Mouse (Mus musculus): ENCODE measurements around the gene Jmjd7. TPM values are rescaled to one million over a fixed set of nuclear protein-coding genes. Genes with fewer than 3 reads are reported as not detected.

Jmjd7 gene
- polyA plus RNA-seq, 1 experiment from 2014 or later: 19.5 TPM

- no peaks in the 10 kb centered on the region for H3K9me3 ChIP-seq
- no peak overlapping the region for H3K4me2 ChIP-seq
- ATAC-seq (ENCODE audit: low FRiP score, low read depth): no peak
- H3K27me3 ChIP-seq: no peaks in the 10 kb centered on the region
- H3K9ac ChIP-seq: no peak overlapping the region
- H3K4me1 ChIP-seq (replicated peaks): no peaks in the 10 kb centered on the region
- H3K4me3 ChIP-seq: no peak overlapping the region
- no peak overlapping the region for H3K27ac ChIP-seq (replicated peaks)
- 98% methylated on average over 2 of the region's 2 CpGs for WGBS
- H3K36me3 ChIP-seq: peaks cover 41% of the 10 kb centered on the region
Measured at GRCm38 (mm10) chr2:120013831-120014486, 13.3 kb upstream of the Jmjd7 start.

DNA sequence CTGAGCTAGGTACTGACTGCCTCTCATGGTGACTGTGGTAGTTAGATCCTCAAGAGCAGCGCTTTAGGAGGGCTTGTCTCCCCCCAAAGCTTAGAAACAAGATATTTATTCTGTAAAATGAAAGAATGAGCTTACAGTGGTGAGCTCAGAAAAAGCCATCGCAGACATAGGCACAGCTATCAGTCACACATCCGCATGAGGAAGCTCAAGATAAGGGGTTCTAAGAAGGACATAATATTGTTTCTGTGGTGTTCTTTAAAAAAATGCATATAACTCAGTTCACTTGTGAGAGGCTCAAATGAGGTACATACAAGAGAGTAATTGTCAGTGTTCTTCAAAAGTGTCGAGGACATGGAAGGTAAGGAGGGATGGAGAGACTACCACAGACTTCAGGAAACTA, 11.4 kb upstream of the Jmjd7 start:
- no peaks in the 10 kb centered on the region for H3K4me1 ChIP-seq (replicated peaks)
- no peaks in the 10 kb centered on the region for H3K27me3 ChIP-seq
- ATAC-seq (ENCODE audit: low FRiP score, low read depth): no peak
- H3K4me3 ChIP-seq: no peak overlapping the region
- H3K9me3 ChIP-seq: no peaks in the 10 kb centered on the region
- H3K9ac ChIP-seq: no peak overlapping the region
- 95% methylated on average over 4 of the region's 4 CpGs for WGBS
- H3K36me3 ChIP-seq: peaks cover 59% of the 10 kb centered on the region
- H3K27ac ChIP-seq (replicated peaks): no peak overlapping the region
- H3K4me2 ChIP-seq: no peak overlapping the region

DNA sequence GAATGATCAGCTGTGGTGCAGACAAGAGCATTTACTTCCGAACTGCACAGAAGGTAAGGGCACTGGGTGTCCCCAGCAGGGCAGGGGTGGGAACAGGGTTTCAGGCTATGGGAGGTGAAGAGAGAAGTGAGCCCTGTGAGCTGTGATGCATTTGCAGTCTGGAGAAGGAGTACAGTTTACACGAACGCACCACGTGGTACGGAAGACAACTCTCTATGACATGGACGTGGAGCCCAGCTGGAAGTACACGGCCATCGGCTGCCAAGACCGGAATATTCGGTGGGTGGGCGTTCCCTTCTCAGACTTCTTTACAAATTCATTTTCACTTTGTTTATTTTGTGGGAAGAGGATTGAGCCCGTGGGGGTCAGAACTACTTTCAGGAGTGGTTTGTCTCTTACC, 9.7 kb upstream of the Jmjd7 start:
- Histone ChIP-seq H3K4me1 (replicated peaks) (no peaks in the 10 kb centered on the region), H3K4me2 (no peak overlapping the region), H3K4me3 (no peak overlapping the region), H3K27me3 (no peaks in the 10 kb centered on the region), H3K36me3 (peaks cover 74% of the 10 kb centered on the region), H3K27ac (replicated peaks) (no peak overlapping the region), H3K9me3 (no peaks in the 10 kb centered on the region), H3K9ac (no peak overlapping the region)
- WGBS: 91% methylated on average over 12 of the region's 12 CpGs
- ATAC-seq (ENCODE audit: low FRiP score, low read depth): no peak

DNA sequence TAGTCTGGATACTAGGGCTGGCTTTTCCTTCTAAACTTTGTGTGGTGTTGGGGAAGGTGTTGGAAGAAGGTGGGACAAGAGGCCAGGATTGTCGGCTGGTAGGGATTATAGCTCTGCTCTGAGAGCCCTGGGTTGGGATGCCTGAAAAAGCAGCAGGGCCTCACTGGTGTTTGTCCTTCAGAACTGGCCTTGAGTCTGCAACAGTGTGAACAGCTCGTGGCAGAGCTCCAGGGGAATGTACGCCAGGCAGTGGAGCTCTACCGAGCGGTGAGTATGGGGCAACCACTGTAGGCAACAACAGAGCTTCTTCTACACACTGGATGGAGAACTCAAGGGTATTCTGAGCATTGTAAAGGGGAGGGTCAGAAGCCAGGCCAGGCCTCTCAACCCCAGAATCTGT, 2.9 kb upstream of the Jmjd7 start:
- no peak overlapping the region for H3K27ac ChIP-seq (replicated peaks)

DNA sequence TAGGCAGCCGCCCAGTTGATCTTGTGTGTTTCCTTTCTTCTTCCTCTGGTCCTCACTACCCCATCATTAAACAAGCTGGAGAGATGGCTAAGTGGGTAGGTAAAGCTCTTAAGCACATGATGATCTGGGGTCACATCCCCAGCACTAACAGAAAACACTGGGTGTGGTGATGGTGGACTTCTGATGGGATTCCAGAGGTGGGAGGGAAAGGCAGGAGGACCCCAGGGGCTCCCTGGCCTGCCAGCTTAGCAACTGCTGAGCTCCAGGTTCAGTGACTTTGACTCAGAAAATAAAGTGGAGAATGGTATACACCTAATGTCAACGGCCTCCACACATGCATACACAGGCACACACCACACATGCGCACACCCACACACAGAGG, 658 bp downstream of the Jmjd7 start:
- peak overlapping the region; percentile 76 for H3K4me3 ChIP-seq

More for the DNA sequence above, 2.9 kb upstream of the Jmjd7 start:
- no peaks in the 10 kb centered on the region for H3K9me3 ChIP-seq
- peaks cover 59% of the 10 kb centered on the region for H3K36me3 ChIP-seq
- no peaks in the 10 kb centered on the region for H3K27me3 ChIP-seq
- ATAC-seq (ENCODE audit: low FRiP score, low read depth): no peak
- 89% methylated on average over 5 of the region's 5 CpGs for WGBS
- no peak overlapping the region for H3K4me3 ChIP-seq
- peaks cover 17% of the 10 kb centered on the region for H3K4me1 ChIP-seq (replicated peaks)
- H3K9ac ChIP-seq: no peak overlapping the region
- no peak overlapping the region for H3K4me2 ChIP-seq

GRCm38 (mm10) chr2:120030380-120030779, 3.1 kb downstream of the Jmjd7 start:
- Histone ChIP-seq H3K27ac (replicated peaks) (no peak overlapping the region), H3K9me3 (no peaks in the 10 kb centered on the region), H3K36me3 (peaks cover 12% of the 10 kb centered on the region), H3K27me3 (no peaks in the 10 kb centered on the region), H3K4me1 (replicated peaks) (peaks cover 17% of the 10 kb centered on the region), H3K9ac (no peak overlapping the region), H3K4me2 (no peak overlapping the region), H3K4me3 (no peak overlapping the region)
- WGBS: 96% methylated on average over 8 of the region's 8 CpGs
- ATAC-seq (ENCODE audit: low FRiP score, low read depth): no peak

More for the DNA sequence above, 658 bp downstream of the Jmjd7 start:
- no peaks in the 10 kb centered on the region for H3K9me3 ChIP-seq
- H3K4me1 ChIP-seq (replicated peaks): peaks cover 17% of the 10 kb centered on the region
- 51% methylated on average over 3 of the region's 3 CpGs for WGBS
- no peaks in the 10 kb centered on the region for H3K27me3 ChIP-seq
- H3K9ac ChIP-seq: peak overlapping the region; percentile 80
- peak overlapping the region; percentile 94 for H3K27ac ChIP-seq (replicated peaks)
- ATAC-seq (ENCODE audit: low FRiP score, low read depth): peak; percentile 23; the same call in 1 of the 2 replicates
- H3K4me2 ChIP-seq: peak overlapping the region; percentile 85
- H3K36me3 ChIP-seq: peaks cover 32% of the 10 kb centered on the region

DNA sequence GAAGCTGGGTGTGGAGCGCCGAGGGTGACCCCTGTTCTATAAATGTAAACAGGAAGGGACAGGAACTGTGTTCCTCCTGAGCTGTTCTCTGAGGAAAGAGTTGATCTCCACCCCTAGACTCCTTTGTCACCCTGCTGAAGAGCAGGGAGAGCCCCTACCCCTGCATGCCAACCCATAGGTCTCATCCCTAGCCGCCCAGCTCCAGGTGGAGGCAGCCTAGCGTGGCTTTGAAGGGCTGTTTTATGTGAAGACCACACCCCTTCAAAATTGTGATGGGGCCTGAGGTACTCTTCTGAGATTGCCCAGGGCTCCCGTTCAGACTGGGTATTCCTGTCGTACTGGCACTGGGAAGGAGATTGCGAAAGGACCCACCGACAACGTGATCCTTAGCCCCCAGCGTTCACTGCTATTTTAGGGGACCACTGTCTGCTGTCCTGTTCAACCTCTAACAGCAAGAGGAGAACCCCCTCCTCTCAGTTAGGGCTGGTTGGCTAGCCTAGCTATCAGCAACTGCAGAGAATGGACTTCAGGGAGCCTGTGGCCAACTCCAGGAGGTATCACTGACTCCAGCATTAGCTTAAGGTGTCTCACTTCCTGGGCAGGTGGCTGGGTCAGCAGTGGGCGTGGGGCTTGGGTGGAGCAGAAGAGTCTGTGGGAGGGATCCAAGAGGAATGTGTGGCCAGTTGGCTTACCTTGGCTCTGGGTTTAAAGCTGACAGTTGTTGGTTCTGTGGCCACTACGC, 5.6 kb downstream of the Jmjd7 start, which contains the start of gene Pla2g4b:
Pla2g4b (plus strand) TSS at position 692 of the 742 bp plus-strand sequence.
- Histone ChIP-seq H3K36me3 (peaks cover 26% of the 10 kb centered on the region), H3K4me3 (no peak within 1 kb of the TSS), H3K4me1 (replicated peaks) (peaks cover 9% of the 10 kb centered on the region), H3K27me3 (no peaks in the 10 kb centered on the region), H3K9ac (no peak within 1 kb of the TSS), H3K4me2 (no peak within 1 kb of the TSS), H3K9me3 (no peaks in the 10 kb centered on the region), H3K27ac (replicated peaks) (no peak within 1 kb of the TSS)
- no peak for ATAC-seq (ENCODE audit: low FRiP score, low read depth)
- 93% methylated on average over 12 of the region's 12 CpGs for WGBS

DNA sequence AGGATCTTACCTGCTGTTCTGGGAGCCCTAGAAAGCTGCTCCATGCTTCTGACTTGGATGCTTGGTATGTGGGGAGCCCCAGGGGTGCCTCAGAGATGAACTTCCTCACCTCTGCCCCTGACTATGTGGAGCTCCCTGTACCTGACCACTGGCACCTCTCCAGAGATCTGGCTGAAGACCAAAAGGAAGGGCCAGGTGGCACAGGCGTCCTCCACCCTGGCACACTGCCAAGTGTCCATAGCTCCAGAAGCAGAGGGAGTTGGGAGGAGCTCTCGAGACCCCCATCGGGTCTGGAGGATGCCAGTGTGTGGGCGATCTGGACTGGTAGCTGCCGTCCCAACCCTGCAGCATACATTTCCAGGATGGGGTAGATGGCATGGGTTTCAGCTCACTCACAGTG, 6.4 kb downstream of the Jmjd7 start:
- H3K9ac ChIP-seq: no peak overlapping the region
- H3K4me2 ChIP-seq: no peak overlapping the region
- WGBS: 82% methylated on average over 5 of the region's 5 CpGs
- H3K4me1 ChIP-seq (replicated peaks): peaks cover under 1% of the 10 kb centered on the region
- H3K27me3 ChIP-seq: no peaks in the 10 kb centered on the region
- no peak overlapping the region for H3K27ac ChIP-seq (replicated peaks)
- peaks cover 30% of the 10 kb centered on the region for H3K36me3 ChIP-seq
- no peaks in the 10 kb centered on the region for H3K9me3 ChIP-seq
- no peak overlapping the region for H3K4me3 ChIP-seq
- ATAC-seq (ENCODE audit: low FRiP score, low read depth): no peak

- Histone ChIP-seq H3K36me3 (peaks cover 48% of the 10 kb centered on the region), H3K9me3 (no peaks in the 10 kb centered on the region), H3K9ac (no peak overlapping the region), H3K4me1 (replicated peaks) (no peaks in the 10 kb centered on the region), H3K4me2 (no peak overlapping the region), H3K4me3 (no peak overlapping the region), H3K27me3 (no peaks in the 10 kb centered on the region), H3K27ac (replicated peaks) (no peak overlapping the region)
- 95% methylated on average over 9 of the region's 9 CpGs for WGBS
- ATAC-seq (ENCODE audit: low FRiP score, low read depth): no peak
Measured at GRCm38 (mm10) chr2:120037744-120038143, 10.5 kb downstream of the Jmjd7 start.

DNA sequence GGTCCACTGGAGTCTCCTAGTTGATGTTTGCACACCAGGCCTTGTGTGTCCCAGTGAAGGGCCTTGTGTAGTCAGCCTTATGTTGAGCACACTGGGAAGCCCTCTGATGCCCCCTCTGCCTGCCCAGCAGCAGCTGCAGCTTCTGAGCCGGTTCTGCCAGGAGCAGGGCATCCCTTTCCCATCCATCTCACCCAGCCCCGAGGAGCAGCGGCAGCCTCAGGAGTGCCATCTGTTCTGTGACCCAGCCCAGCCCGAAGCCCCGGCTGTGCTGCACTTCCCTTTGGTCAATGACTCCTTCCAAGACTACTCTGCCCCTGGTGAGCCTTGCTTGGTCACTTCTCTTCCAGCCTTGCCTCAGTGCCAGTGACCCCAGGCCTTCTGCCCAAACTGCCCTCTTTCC, 13.7 kb downstream of the Jmjd7 start:
- Histone ChIP-seq H3K9ac (no peak overlapping the region), H3K27me3 (no peaks in the 10 kb centered on the region), H3K4me3 (no peak overlapping the region), H3K4me2 (no peak overlapping the region), H3K27ac (replicated peaks) (no peak overlapping the region), H3K4me1 (replicated peaks) (no peaks in the 10 kb centered on the region), H3K9me3 (no peaks in the 10 kb centered on the region), H3K36me3 (peaks cover 44% of the 10 kb centered on the region)
- 75% methylated on average over 5 of the region's 5 CpGs for WGBS
- no peak for ATAC-seq (ENCODE audit: low FRiP score, low read depth)

DNA sequence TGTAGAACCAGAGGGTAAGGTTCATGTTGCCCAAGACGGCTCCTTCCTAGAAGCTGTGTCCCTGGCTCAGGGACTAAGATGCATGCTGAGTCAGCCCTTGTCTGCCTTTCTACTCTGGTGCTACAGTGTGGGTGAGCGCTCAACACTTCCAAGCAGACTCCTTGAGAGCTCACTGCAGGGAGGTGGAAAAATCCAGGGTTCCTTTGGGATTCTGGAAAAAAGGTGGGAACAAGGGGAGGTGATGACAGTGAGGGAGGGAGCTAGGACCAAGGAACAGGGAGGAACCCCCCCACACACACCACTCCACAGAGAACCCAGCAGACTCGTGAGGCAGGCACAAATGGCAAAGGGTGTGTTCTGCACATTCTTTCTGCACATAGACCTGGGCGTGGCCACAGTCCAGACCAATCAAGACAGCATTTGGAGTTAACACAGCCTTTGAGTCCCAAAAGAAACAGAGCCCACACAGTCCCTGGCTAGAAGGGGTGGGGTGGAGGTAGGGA, 16.9 kb downstream of the Jmjd7 start:
- no peak overlapping the region for H3K4me2 ChIP-seq
- no peak overlapping the region for H3K4me3 ChIP-seq
- H3K27ac ChIP-seq (replicated peaks): no peak overlapping the region
- H3K27me3 ChIP-seq: no peaks in the 10 kb centered on the region
- WGBS: 64% methylated on average over 4 of the region's 4 CpGs
- no peak overlapping the region for H3K9ac ChIP-seq
- no peak for ATAC-seq (ENCODE audit: low FRiP score, low read depth)
- H3K4me1 ChIP-seq (replicated peaks): no peaks in the 10 kb centered on the region
- H3K9me3 ChIP-seq: no peaks in the 10 kb centered on the region
- peaks cover 21% of the 10 kb centered on the region; the same call in 1 of the 2 replicates for H3K36me3 ChIP-seq

GRCm38 (mm10) chr2:120044676-120045075, 17.4 kb downstream of the Jmjd7 start:
- Histone ChIP-seq H3K36me3 (peaks cover 15% of the 10 kb centered on the region; the same call in 1 of the 2 replicates), H3K27ac (replicated peaks) (no peak overlapping the region), H3K4me3 (no peak overlapping the region), H3K4me1 (replicated peaks) (no peaks in the 10 kb centered on the region), H3K9ac (no peak overlapping the region), H3K4me2 (no peak overlapping the region), H3K9me3 (no peaks in the 10 kb centered on the region), H3K27me3 (no peaks in the 10 kb centered on the region)
- ATAC-seq (ENCODE audit: low FRiP score, low read depth): no peak
- WGBS: 87% methylated on average over 3 of the region's 3 CpGs
